Mouse (Mus musculus): ENCODE data around the gene Ctss.

DNA sequence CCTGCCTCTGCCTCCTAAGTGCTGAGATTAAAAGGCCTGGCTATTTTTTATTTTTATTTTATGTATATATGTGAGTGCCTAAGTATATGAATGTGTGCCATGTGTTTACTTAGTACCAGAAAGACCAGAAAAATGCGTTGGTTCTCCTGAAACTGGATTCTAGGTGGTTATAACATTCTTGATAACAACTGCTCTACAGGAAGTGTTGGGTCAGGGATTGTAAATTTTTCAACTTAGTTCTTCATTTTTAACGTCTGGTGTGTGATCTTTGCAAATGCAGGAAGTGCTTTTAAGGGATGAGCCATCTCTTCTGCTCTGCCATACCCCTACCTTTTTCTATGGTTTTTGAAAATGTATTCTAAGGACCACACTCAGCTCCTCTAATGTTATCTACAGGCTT is 40.2 kb upstream of the Ctss start:
- TF ChIP-seq CTCF (conservative IDR thresholded peaks at IDR 0.05; ENCODE audit: low read length) (no peak), POU5F1 (IDR thresholded peaks at IDR 0.05; ENCODE audit: borderline replicate concordance, low read length) (no peak), NANOG (IDR thresholded peaks at IDR 0.05; ENCODE audit: borderline replicate concordance, low read length) (no peak)

All from E14TG2a.4 (cell line).